12 mouse cellular contexts compared by ENCODE assay signal in genomic region chr8:92616341-92617115, GRCm38 (mm10). TPM values are rescaled to one million over a fixed set of nuclear protein-coding genes. Genes with fewer than 3 reads are reported as not detected.
"Had no signal": no experiment of that assay in that cellular context is flagged by ENCODE, and none has a peak within 500 bp of the region (broad histone marks: within the 10 kb centered on the region; RNA-seq: fewer than 3 reads in every experiment).

No protein-coding gene starts in this region.

- H3K4me3 ChIP-seq: kidney, embryonic 15.5 days; liver, embryonic 15.5 days; lung, embryonic 15.5 days; midbrain, embryonic 13.5 days had no signal

- H3K27me3 ChIP-seq: kidney, embryonic 15.5 days; liver, embryonic 15.5 days; lung, embryonic 15.5 days; midbrain, embryonic 13.5 days had no signal

- DNase-seq: kidney, postnatal 14 days; left cerebral cortex, postnatal 4 days; right cerebral cortex, postnatal 14 days; thymus, postnatal 36 days had no signal

- H3K9ac ChIP-seq: kidney, embryonic 15.5 days; liver, embryonic 15.5 days; lung, embryonic 15.5 days; midbrain, embryonic 13.5 days had no signal

- ATAC-seq: midbrain, embryonic 13.5 days had no signal

- H3K36me3 ChIP-seq: kidney, embryonic 15.5 days; liver, embryonic 15.5 days; lung, embryonic 15.5 days; midbrain, embryonic 13.5 days had no signal

- H3K4me1 ChIP-seq: liver, embryonic 15.5 days; lung, embryonic 15.5 days; midbrain, embryonic 13.5 days had no signal

- H3K27ac ChIP-seq: kidney, embryonic 15.5 days; liver, embryonic 15.5 days; lung, embryonic 15.5 days; midbrain, embryonic 13.5 days had no signal

- H3K4me2 ChIP-seq: kidney, embryonic 15.5 days; liver, embryonic 11.5 days; liver, embryonic 15.5 days; lung, embryonic 15.5 days; midbrain, embryonic 13.5 days had no signal

- H3K9me3 ChIP-seq: kidney, embryonic 15.5 days; liver, embryonic 15.5 days; lung, embryonic 15.5 days; midbrain, embryonic 13.5 days had no signal

RNA-seq across cellular contexts. Expression of gene Irx6, which starts 57.6 kb away (rescaled TPM):
- total RNA-seq: left cerebral cortex, postnatal 4 days; megakaryocyte progenitor cell, adult 5-6 weeks had no signal
- polyA plus RNA-seq: liver, embryonic 11.5 days; liver, embryonic 15.5 days; lung, embryonic 15.5 days; small intestine, adult 2 months; thymus, postnatal 0 days had no signal
